Mouse (Mus musculus) spleen, adult 2 months (tissue): ENCODE results near the gene Alox12b. TPM values are rescaled to one million over a fixed set of nuclear protein-coding genes. Genes with fewer than 3 reads are reported as not detected.

ENCODE experiments used
- DNase-seq, 2 experiments: peaks; one replicate each; pipeline versions ENCODE4 v3.0.0 to v3.0.0-alpha.2; 2012 to 2021; ENCODE audit warnings: low spot score in 2 of 2, low read depth in 1 of 2
- H3K27ac ChIP-seq: fragments of 200-500 bp; 2 replicates; pipeline ENCODE4 v1.5.1; 2012; ENCODE audit warnings: low read length, inconsistent platforms; ENCODE audit not compliant: insufficient read depth
- H3K27me3 ChIP-seq: fragments of 200-500 bp; 2 replicates; pipeline ENCODE4 v1.6.1; 2012; ENCODE audit warnings: mild to moderate bottlenecking, moderate library complexity, low read length, inconsistent platforms; ENCODE audit not compliant: control insufficient read depth, insufficient read depth
- H3K36me3 ChIP-seq: fragments of 200-500 bp; 2 replicates; pipeline ENCODE4 v1.6.1; 2012; ENCODE audit warnings: mild to moderate bottlenecking, low read length, inconsistent platforms; ENCODE audit not compliant: control insufficient read depth, insufficient read depth
- H3K4me1 ChIP-seq: fragments of 200-500 bp; 2 replicates; pipeline ENCODE4 v1.6.1; 2011; ENCODE audit warnings: inconsistent platforms; ENCODE audit not compliant: control insufficient read depth, insufficient read depth, insufficient read length
- H3K4me3 ChIP-seq: fragments of 200-500 bp; 2 replicates; pipeline ENCODE4 v1.5.1; 2011; ENCODE audit warnings: mild to moderate bottlenecking, inconsistent platforms; ENCODE audit not compliant: insufficient read depth, insufficient read length; ENCODE audit errors: extremely low read depth
- CTCF ChIP-seq: fragments of 200-500 bp; IDR thresholded peaks from 2 replicates; pipeline ENCODE4 v1.5.1; 2011; ENCODE audit warnings: mild to moderate bottlenecking, inconsistent platforms; ENCODE audit not compliant: insufficient read depth, insufficient read length, insufficient replicate concordance; ENCODE audit errors: extremely low read depth
- POLR2A ChIP-seq: fragments of 200-500 bp; IDR thresholded peaks from 2 replicates; pipeline ENCODE4 v1.6.1; 2011; ENCODE audit warnings: low read depth, low read length, inconsistent platforms
- WGBS: fragments of 180-500 bp; shearing (Covaris S2); methylation state at CpG from one replicate; pipeline ENCODE4 v1.1.7; 2018; 5-methylcytosine and 5-hydroxymethylcytosine counted together
- polyA plus RNA-seq: library from polyadenylated mRNA; depleted of rRNA; stranded (reverse); fragments of >200 nt; gene quantifications from 2 replicates; pipeline ENCODE4 v1.2.3, GENCODE M21; 2012

Gene Alox12b
- polyA plus RNA-seq, 1 experiment: not detected

GRCm38 (mm10) chr11:69114018-69114417, 42.8 kb upstream of the Alox12b start:
- Histone ChIP-seq H3K36me3 (peaks cover 5% of the 10 kb centered on the region), H3K4me3 (no peak overlapping the region), H3K27ac (no peak overlapping the region), H3K27me3 (no peaks in the 10 kb centered on the region), H3K4me1 (0 out of 2 replicates have a peak, but pooled peaks cover 3% of the 10 kb centered on the region)
- TF ChIP-seq CTCF (no peak), POLR2A (no peak)
- DNase-seq: no peak
- 72% methylated on average over 3 of the region's 3 CpGs for WGBS

DNA sequence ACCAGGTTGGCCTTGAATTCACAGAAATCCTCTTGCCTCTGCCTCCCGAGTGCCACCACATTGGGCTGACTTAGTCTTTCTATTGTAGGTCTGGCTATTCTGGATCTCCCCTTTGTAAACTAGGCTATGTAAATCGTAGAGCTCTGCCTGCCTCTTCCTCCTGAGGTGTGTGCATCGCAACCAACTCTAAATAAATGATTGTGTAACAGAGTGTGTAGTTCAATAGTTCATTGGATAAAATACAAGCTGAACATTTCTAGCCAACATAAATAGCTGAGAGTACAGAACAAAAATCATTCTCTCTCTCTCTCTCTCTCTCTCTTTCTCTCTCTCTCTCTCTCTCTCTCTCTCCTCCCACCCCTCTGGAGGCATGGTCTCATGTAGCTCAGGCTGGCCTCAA, 42.2 kb upstream of the Alox12b start:
- H3K4me1 ChIP-seq: 0 out of 2 replicates have a peak, but pooled peaks cover 3% of the 10 kb centered on the region
- TF ChIP-seq POLR2A: no peak
- TF ChIP-seq CTCF: no peak

DNA sequence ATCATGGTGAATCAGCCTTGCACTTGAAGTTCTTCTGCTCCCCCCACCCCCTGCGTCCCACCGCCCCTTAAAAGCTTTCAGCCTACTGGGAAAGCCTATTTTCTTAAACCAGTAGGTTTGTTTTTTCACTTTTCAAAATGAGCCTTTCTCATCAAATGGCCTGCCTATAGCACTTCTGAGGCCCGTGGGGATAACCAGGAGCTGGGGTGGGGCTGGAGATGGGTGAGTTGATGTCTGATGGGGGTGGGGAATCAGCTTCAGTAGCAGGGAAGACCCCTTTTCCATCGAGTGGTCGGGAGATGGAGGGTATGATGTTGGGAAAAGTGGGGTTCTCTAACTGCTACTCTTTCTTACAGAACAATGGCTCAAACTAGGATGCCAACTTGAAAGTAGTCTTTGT, 39.9 kb upstream of the Alox12b start:
- DNase-seq: no peak
- Histone ChIP-seq H3K4me3 (no peak overlapping the region), H3K4me1 (no peaks in the 10 kb centered on the region; the same call in 1 of the 2 replicates), H3K36me3 (no peaks in the 10 kb centered on the region), H3K27me3 (no peaks in the 10 kb centered on the region), H3K27ac (no peak overlapping the region)
- WGBS: 78% methylated on average over 5 of the region's 5 CpGs
- TF ChIP-seq POLR2A (no peak), CTCF (no peak)

More for the DNA sequence above, 42.2 kb upstream of the Alox12b start:
- H3K36me3 ChIP-seq: 0 out of 2 replicates have a peak, but pooled peaks cover under 1% of the 10 kb centered on the region
- H3K27me3 ChIP-seq: no peaks in the 10 kb centered on the region
- H3K27ac ChIP-seq: no peak overlapping the region
- no peak for DNase-seq
- H3K4me3 ChIP-seq: no peak overlapping the region
- 84% methylated on average over 3 of the region's 3 CpGs for WGBS

DNA sequence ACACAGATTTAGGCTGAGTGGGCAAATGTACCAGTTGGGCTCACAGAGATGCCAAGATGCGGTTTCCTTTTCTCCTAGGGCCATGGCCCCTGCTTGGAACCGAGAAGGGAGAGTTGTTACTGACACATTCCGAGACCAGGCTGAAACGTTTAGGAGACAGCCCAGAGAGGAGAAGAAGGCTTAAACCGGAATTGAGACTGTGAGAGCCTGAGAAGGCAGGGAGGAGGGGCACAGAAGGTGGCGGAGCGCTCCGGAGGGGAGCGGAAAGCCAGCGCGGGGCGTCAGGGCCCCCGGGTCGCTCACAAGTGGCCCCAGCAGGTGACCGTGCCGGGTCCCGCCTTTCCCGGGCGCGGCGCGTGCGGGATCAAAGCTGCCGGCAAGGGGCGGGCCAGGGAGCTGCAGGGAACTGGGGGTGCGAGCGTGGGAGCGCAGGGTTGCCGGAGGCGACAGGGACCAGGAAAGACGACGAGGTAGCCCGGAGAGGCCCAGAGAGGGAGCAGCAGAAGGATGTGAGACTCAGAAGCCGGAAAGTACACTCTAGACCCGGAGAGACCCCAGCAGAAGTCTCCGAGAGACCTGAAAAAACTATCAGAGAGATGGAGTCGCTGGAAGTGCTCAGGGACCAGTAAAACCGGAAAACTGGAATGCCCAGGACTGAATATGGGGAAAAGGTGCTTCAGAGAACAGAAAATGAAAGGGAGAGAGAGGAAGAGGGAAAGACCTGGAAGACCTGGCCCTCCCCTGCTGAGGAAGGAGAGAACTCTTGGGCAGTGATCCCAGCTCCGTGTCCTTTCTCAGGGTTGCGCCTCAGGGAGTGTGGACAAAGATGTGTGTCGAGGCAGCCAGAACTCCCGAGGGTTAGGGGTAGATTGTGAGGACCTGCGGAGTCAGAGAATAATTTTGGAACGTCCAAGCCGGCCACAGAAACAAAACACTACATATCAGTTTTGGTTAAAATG, 38.8 kb upstream of the Alox12b start:
- Histone ChIP-seq H3K4me1 (no peaks in the 10 kb centered on the region; the same call in 1 of the 2 replicates), H3K27me3 (0 out of 2 replicates have a peak, but pooled peaks cover 5% of the 10 kb centered on the region)
- peak in 1 of 2 experiments; percentile 63 for DNase-seq

DNA sequence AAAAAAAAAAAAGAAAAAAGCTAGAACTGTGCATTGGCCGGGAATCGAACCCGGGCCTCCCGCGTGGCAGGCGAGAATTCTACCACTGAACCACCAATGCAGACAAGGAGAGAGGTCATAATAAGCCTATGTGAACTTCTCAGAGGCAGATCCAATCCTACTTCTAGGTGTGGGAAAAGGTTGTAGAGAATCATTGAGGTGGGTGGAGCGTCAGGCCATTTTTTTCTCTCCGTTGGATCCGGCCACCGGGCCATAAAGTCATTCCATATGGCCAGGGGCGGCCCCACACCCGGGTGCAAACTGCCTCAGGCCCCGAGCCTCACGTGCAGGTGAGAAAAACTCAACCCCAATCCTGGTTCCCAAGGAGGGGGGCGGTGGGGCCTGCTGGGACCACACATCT, 38.0 kb upstream of the Alox12b start:
- WGBS: 6% methylated on average over 15 of the region's 15 CpGs
- Histone ChIP-seq H3K36me3 (no peaks in the 10 kb centered on the region), H3K27ac (no peak overlapping the region), H3K4me3 (0 out of 2 replicates have a peak overlapping the region, but pooled peaks have one; percentile 58), H3K4me1 (no peaks in the 10 kb centered on the region; the same call in 1 of the 2 replicates), H3K27me3 (0 out of 2 replicates have a peak, but pooled peaks cover 5% of the 10 kb centered on the region)
- peak; percentile 71 to 77 for DNase-seq
- TF ChIP-seq CTCF: no peak
- no peak for TF ChIP-seq POLR2A

More for the DNA sequence above, 38.8 kb upstream of the Alox12b start:
- Histone ChIP-seq H3K4me3 (peak overlapping the region; percentile 58), H3K36me3 (no peaks in the 10 kb centered on the region), H3K27ac (peak overlapping the region; percentile 78)
- TF ChIP-seq POLR2A: no peak
- TF ChIP-seq CTCF: no peak
- WGBS: under 1% methylated on average over 45 of the region's 45 CpGs

- Histone ChIP-seq H3K4me1 (no peaks in the 10 kb centered on the region; the same call in 1 of the 2 replicates), H3K27ac (no peak overlapping the region), H3K27me3 (0 out of 2 replicates have a peak, but pooled peaks cover 5% of the 10 kb centered on the region), H3K36me3 (no peaks in the 10 kb centered on the region), H3K4me3 (no peak overlapping the region)
- no peak for DNase-seq
- WGBS: 61% methylated on average over 14 of the region's 14 CpGs
- TF ChIP-seq CTCF: no peak
- TF ChIP-seq POLR2A: no peak
These were observed 37.2 kb upstream of the Alox12b start for GRCm38 (mm10) chr11:69119446-69120155.
